Mouse (Mus musculus) kidney, embryonic 16.5 days (tissue): ENCODE data around the gene Gtf3c2. TPM values are rescaled to one million over a fixed set of nuclear protein-coding genes. Genes with fewer than 3 reads are reported as not detected.
"Not testable (repeated sequence)": the region's sequence is repeated elsewhere in the genome, so short reads cannot be mapped to it uniquely, and the experiment has no call there.

ENCODE experiments used
- ATAC-seq: fragments of 200-750 bp; cut with Nextera tagmentation; 2 replicates; pipeline ENCODE4 v1.8.0; 2017; ENCODE audit warnings: moderate TSS enrichment; ENCODE audit not compliant: low FRiP score, low TSS enrichment
- H3K27ac ChIP-seq: fragments of 300-500 bp; sonication (generic); 2 replicates; pipeline ENCODE4 v1.5.1; 2014; ENCODE audit warnings: low read length
- H3K27me3 ChIP-seq: fragments of 300-500 bp; sonication (generic); 2 replicates; pipeline ENCODE4 v1.6.1; 2014; ENCODE audit warnings: low read length, control low read depth, mixed read lengths; ENCODE audit not compliant: insufficient read depth
- H3K36me3 ChIP-seq: fragments of 300-500 bp; sonication (generic); 2 replicates; pipeline ENCODE4 v1.6.1; 2014; ENCODE audit warnings: low read length, control low read depth, mixed read lengths; ENCODE audit not compliant: insufficient read depth
- H3K4me1 ChIP-seq: fragments of 300-500 bp; sonication (generic); 2 replicates; pipeline ENCODE4 v1.6.1; 2014; ENCODE audit warnings: low read length, control low read depth, mixed read lengths; ENCODE audit not compliant: insufficient read depth
- H3K4me2 ChIP-seq: fragments of 300-500 bp; sonication (generic); replicated peaks from 2 replicates; pipeline ENCODE4 v1.6.1; 2014; ENCODE audit warnings: low read depth, low read length
- H3K4me3 ChIP-seq: fragments of 300-500 bp; sonication (generic); 2 replicates; pipeline ENCODE4 v1.5.1; 2014; ENCODE audit warnings: mild to moderate bottlenecking, low read length
- H3K9ac ChIP-seq: fragments of 300-500 bp; sonication (generic); replicated peaks from 2 replicates; pipeline ENCODE4 v1.6.1; 2014; ENCODE audit warnings: low read length
- H3K9me3 ChIP-seq: fragments of 300-500 bp; sonication (generic); 2 replicates; pipeline ENCODE4 v1.6.1; 2016; ENCODE audit warnings: low read length, control low read depth
- WGBS: fragments of 180-500 bp; shearing (Covaris S2); extraction: QIAGEN DNeasy Blood & Tissue Kit; methylation state at CpG from one replicate; pipeline ENCODE4 v1.1.7; 2014; 5-methylcytosine and 5-hydroxymethylcytosine counted together
- polyA plus RNA-seq: library from polyadenylated mRNA; unstranded; fragments of >200 nt; fragmentation: Nextera tagmentation; extraction: Ambion mirVana; gene quantifications from 2 replicates; pipeline ENCODE4 v1.2.1, GENCODE M21; 2015

Gtf3c2 gene
- polyA plus RNA-seq, 1 experiment from 2014 or later = 82.8 TPM

DNA sequence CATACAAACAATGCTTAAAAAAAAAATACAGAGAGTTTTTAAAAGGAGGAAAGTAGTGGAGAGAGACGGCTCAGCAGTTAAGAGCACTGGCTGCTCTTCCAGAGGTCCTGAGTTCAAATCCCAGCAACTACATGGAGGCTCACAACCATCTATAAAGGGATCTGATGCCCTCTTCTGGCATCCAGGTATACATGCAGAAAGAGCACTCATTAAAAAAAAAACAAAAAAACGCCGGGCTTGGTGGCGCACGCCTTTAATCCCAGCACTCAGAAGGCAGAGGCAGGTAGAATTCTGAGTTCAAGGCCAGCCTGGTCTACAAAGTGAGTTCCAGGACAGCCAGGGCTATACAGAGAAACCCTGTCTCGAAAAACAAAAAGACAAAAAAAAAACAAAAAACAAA, 36.6 kb upstream of the Gtf3c2 start:
- 89% methylated on average over 6 of the region's 6 CpGs for WGBS

DNA sequence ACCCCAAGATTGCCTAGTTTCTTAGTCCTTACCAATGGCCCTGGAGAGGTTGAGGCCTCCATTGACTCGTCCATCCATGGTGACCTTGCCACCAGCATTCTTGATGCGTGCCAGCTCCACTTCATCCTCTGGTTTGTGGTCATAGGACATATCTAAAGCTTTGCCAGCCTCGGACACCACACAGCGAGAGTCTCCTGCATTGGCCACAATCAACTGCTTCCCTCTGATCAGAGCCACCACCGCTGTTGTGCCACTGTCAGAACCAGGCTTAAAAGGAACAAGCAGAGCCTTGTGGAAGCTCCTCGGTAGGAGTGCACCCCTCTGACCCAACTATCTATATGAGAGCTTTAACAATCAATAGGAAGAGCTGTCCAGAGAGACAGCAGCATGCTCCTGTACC, 24.5 kb upstream of the Gtf3c2 start:
- Histone ChIP-seq H3K27ac (no peak overlapping the region), H3K9ac (no peak overlapping the region), H3K9me3 (peaks cover 6% of the 10 kb centered on the region), H3K4me3 (no peak overlapping the region), H3K4me1 (peaks cover 21% of the 10 kb centered on the region), H3K36me3 (peaks cover 57% of the 10 kb centered on the region), H3K4me2 (no peak overlapping the region), H3K27me3 (no peaks in the 10 kb centered on the region)
- 92% methylated on average over 6 of the region's 6 CpGs for WGBS
- ATAC-seq = no peak

More for the DNA sequence above, 36.6 kb upstream of the Gtf3c2 start:
- not testable (repeated sequence) for H3K4me1 ChIP-seq, H3K9me3 ChIP-seq, H3K4me3 ChIP-seq, H3K36me3 ChIP-seq, ATAC-seq, H3K9ac ChIP-seq, H3K27ac ChIP-seq, H3K27me3 ChIP-seq, H3K4me2 ChIP-seq

DNA sequence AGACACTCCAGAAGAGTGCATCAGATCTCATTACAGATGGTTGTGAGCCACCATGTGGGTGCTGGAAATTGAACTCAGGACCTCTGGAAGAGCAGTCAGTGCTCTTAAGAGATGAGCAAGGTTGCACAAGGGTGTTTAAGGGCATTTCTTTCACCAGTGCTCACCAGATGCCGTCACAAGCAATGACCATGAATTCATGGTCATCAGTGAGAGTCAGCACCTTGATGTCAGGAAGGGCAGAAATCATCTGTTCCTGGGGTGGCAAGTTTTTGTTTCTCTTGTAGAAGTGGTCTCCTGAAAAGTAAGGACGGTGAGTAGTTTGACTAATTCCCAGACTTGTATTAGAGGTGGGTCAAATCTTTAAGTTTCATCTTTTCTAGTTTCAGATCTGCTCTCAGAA, 23.9 kb upstream of the Gtf3c2 start:
- Histone ChIP-seq H3K9ac (no peak overlapping the region), H3K36me3 (peaks cover 62% of the 10 kb centered on the region), H3K4me1 (peaks cover 21% of the 10 kb centered on the region), H3K27ac (no peak overlapping the region), H3K4me2 (no peak overlapping the region), H3K4me3 (no peak overlapping the region), H3K9me3 (peaks cover 6% of the 10 kb centered on the region), H3K27me3 (no peaks in the 10 kb centered on the region)
- WGBS = 92% methylated on average over 2 of the region's 2 CpGs
- ATAC-seq = no peak

DNA sequence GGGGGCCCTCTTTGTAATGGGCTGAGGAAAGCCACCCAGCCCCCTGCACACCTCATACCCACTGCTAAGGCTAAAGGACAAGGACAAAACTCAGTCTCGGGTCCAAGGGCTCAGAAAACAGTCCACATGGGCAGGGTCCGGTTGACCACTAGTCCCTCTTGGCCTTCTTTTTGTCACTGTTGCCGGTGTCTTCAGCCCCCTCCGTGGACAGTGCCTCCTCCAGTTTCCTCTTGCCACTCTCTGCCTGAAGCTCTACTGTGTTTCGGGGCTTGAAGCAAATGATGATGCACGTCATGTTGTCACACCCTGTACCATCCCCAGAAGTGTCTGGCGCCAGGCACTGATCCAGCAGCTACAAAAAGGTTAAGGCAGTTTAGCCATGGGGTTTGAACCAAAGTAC, 23.0 kb upstream of the Gtf3c2 start:
- peaks cover 21% of the 10 kb centered on the region for H3K4me1 ChIP-seq
- H3K27ac ChIP-seq = peak overlapping the region; percentile 93; the same call in 1 of the 2 replicates
- peaks cover 6% of the 10 kb centered on the region for H3K9me3 ChIP-seq
- H3K27me3 ChIP-seq = no peaks in the 10 kb centered on the region
- peaks cover 72% of the 10 kb centered on the region for H3K36me3 ChIP-seq
- no peak for ATAC-seq
- WGBS = 87% methylated on average over 7 of the region's 7 CpGs
- peak overlapping the region; percentile 77 for H3K4me2 ChIP-seq
- peak overlapping the region; percentile 77; the same call in 1 of the 2 replicates for H3K9ac ChIP-seq
- peak overlapping the region; percentile 75 for H3K4me3 ChIP-seq

DNA sequence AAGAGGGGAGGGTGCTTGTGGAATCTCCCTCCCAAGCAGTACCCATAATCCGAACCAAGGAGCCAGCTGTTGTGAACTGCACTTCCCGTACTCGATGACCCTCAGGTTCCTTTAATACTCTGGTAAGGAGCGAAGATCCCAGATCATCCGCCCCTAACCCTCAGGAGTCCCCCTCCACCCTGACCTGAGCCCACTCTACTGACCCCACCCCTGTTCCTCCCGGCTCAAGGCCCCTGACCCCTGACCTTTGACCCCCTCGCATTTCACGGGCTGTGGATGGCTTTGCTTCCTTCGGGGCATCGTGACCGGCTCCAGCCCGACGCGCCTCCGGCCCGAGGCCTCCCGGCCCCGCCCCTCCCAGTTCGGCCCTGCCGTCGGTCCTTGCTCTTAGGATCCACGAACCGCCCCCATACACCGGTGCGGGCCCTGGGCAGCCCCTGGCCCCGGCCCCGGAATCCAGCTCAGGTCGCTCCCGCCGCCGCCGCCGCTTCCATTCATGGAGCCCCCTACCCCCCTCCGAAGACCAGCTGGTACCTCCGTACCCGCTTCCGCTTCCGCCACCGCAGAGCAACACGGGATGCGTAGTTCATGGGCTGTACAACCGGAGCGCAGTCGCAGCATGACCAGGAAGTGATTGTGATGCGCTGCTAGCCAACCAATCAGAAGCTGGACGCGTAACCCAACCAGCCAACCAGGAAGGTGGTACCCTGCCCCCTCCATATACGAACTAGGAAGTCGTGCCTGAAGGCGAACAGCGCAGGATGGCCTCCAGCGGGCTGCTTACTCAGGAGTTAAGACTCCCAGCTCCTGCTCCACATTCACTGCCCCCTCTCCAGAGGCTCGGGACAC, 22.0 kb upstream of the Gtf3c2 start, which contains the start of gene Zfp513:
TSS of gene Zfp513 (minus strand) at position 562 of the 849 bp plus-strand sequence.
- Histone ChIP-seq H3K27ac (peak within 1 kb of the TSS; percentile 93), H3K4me2 (peak within 1 kb of the TSS; percentile 87), H3K4me1 (peaks cover 21% of the 10 kb centered on the region), H3K36me3 (peaks cover 73% of the 10 kb centered on the region), H3K4me3 (peak within 1 kb of the TSS; percentile 75), H3K9ac (peak within 1 kb of the TSS; percentile 84), H3K27me3 (no peaks in the 10 kb centered on the region), H3K9me3 (peaks cover 6% of the 10 kb centered on the region)
- peak; percentile 98 for ATAC-seq
- under 1% methylated on average over 53 of the region's 53 CpGs for WGBS

DNA sequence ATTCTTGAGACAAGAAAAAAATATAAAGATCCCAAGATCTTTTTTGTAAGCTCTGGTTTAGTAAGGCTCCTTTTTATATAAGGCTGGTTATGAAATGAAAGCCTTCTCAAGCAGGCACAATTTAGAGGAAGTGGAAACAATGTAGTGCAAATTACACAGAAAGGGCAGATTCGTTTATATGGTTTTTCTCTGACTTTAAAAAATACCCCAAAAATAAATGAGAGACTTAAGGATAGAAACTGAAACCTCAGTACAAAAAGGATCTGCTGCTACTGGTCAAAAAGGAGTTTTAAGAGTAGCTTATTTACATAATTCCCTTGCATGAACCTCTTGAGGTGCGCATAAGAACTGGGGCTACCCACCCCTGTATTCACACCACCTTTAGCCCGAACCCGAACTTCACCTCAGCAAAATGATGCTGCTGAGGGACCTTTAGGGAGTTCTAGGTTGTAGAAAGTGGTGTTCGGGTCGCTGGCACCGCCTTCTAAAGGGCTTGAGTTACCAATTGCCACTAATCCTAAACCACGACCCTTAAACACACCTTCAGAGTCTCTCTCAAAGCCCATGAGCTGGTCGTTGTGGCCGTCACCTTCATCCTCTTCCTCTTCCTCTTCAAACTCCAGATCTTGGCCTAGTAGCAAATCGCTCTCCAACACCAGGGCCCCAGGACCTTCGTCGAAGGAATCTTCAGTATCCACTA, 21.2 kb upstream of the Gtf3c2 start:
- peak overlapping the region; percentile 84 for H3K9ac ChIP-seq
- peak overlapping the region; percentile 80 for H3K27ac ChIP-seq
- peaks cover 78% of the 10 kb centered on the region for H3K36me3 ChIP-seq
- H3K27me3 ChIP-seq = no peaks in the 10 kb centered on the region
- peaks cover 21% of the 10 kb centered on the region for H3K4me1 ChIP-seq
- peaks cover 6% of the 10 kb centered on the region for H3K9me3 ChIP-seq
- no peak for ATAC-seq
- H3K4me3 ChIP-seq = peak overlapping the region; percentile 75
- 13% methylated on average over 13 of the region's 13 CpGs for WGBS
- H3K4me2 ChIP-seq = peak overlapping the region; percentile 87

DNA sequence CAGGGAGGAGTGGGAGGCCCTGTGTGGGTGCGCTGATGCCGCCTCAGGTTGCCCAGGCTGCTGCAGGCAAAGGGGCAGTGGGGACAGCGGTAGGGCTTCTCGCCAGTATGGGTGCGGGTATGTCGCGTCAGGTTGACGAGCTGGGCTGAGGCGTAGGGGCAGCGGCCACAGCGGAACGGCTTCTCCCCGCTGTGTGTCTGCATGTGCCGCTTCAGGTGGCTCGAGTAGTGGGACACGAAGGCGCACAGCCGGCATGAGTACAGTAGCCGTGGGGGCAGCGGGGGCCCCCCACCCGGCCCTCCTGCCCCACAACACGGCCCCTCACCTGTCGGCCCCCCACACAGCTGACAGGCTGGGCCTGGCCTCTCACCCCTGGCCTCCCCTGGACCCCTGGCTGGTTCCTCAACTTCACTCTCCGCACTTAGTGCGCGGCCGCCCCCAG, 20.4 kb upstream of the Gtf3c2 start:
- Histone ChIP-seq H3K36me3 (peaks cover 78% of the 10 kb centered on the region), H3K27ac (no peak overlapping the region), H3K4me2 (peak overlapping the region; percentile 87; the same call in 1 of the 2 replicates), H3K9me3 (peaks cover 6% of the 10 kb centered on the region), H3K9ac (no peak overlapping the region), H3K27me3 (no peaks in the 10 kb centered on the region), H3K4me1 (peaks cover 21% of the 10 kb centered on the region), H3K4me3 (no peak overlapping the region)
- 83% methylated on average over 27 of the region's 27 CpGs for WGBS
- ATAC-seq = no peak

DNA sequence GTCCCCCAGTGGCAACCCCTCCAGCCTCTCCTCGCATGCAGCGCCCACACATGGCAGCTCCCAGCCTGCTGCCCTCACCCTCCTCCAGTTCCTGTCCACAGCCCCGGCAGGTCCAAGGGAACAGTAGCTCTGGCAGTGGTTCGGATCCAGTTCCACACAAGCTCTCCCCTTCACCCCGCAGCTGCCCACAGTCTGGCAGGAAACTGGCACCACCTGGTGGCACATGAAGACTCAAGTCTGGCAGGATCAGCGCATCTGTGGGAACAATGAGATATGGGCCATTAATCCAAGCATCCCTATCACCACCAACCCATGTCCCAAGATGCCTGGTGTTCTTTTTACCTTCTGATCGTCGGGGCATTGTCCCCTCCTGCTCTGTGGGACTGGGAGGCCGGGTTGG, 19.9 kb upstream of the Gtf3c2 start:
- peaks cover 76% of the 10 kb centered on the region for H3K36me3 ChIP-seq
- 67% methylated on average over 9 of the region's 9 CpGs for WGBS
- ATAC-seq = no peak
- H3K9me3 ChIP-seq = peaks cover 6% of the 10 kb centered on the region
- peak overlapping the region; percentile 17; the same call in 1 of the 2 replicates for H3K9ac ChIP-seq
- H3K4me1 ChIP-seq = peaks cover 21% of the 10 kb centered on the region
- no peak overlapping the region for H3K4me3 ChIP-seq
- no peak overlapping the region for H3K27ac ChIP-seq
- no peaks in the 10 kb centered on the region for H3K27me3 ChIP-seq
- no peak overlapping the region for H3K4me2 ChIP-seq

DNA sequence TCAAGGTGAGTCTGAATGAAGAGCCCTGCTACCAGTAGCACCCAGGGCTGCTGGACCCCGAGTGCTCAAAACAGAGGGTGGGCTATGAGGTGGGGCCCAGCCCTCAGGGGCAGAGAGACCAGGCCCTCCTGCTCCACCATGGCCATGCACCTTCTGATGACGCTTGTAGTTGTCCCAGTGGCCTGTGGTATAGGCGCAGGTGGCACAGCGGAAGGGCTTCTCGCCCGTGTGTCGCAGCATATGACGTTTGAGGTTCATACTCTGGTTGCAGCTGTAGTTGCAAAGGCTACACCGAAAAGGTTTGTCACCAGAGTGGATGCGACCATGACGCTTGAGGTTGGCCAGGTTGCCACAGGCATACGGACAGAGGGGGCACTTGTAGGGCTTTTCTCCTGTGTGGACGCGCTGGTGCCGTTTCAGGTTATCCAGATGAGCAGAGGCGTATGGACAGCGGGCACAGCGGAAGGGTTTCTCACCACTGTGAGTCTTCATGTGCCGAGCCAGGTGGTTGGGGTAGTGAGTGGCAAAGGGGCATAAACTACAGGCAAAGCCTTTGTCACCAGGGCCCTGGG, 19.5 kb upstream of the Gtf3c2 start:
- ATAC-seq = no peak
- H3K4me3 ChIP-seq = no peak overlapping the region
- WGBS = 93% methylated on average over 19 of the region's 19 CpGs
- H3K27me3 ChIP-seq = no peaks in the 10 kb centered on the region
- H3K36me3 ChIP-seq = peaks cover 75% of the 10 kb centered on the region
- H3K4me1 ChIP-seq = peaks cover 21% of the 10 kb centered on the region
- no peak overlapping the region for H3K4me2 ChIP-seq
- H3K9me3 ChIP-seq = peaks cover 6% of the 10 kb centered on the region
- H3K9ac ChIP-seq = peak overlapping the region; percentile 17; the same call in 1 of the 2 replicates
- no peak overlapping the region for H3K27ac ChIP-seq
